37 mouse cellular contexts compared by ENCODE assay signal in genomic region chr1:191960946-191961345, GRCm38 (mm10). TPM values are rescaled to one million over a fixed set of nuclear protein-coding genes. Genes with fewer than 3 reads are reported as not detected.
"Had no signal": no experiment of that assay in that cellular context is flagged by ENCODE, and none has a peak within 500 bp of the region (broad histone marks: within the 10 kb centered on the region; RNA-seq: fewer than 3 reads in every experiment).

No protein-coding gene starts in this region.

- H3K4me1 ChIP-seq: heart, embryonic 12.5 days; hindbrain, embryonic 12.5 days; hindbrain, embryonic 13.5 days; hindbrain, embryonic 15.5 days had no signal

- DNase-seq: heart, postnatal 10 days; heart, postnatal 14 days; heart, postnatal 36 days; heart, postnatal 4 days; kidney, adult 11 months; kidney, adult 18-20 months; kidney, adult 2 months; kidney, adult 8-10 months; kidney, adult 9 months; kidney, postnatal 10 days; kidney, postnatal 14 days; kidney, postnatal 25 days; kidney, postnatal 36 days; kidney, postnatal 4 days; layer of hippocampus, adult 9-11 months; layer of hippocampus, postnatal 36 days had no signal

- H3K27ac ChIP-seq: heart, embryonic 10.5 days; heart, embryonic 13.5 days; heart, embryonic 15.5 days; hindbrain, embryonic 10.5 days; hindbrain, embryonic 12.5 days; hindbrain, embryonic 13.5 days; hindbrain, embryonic 14.5 days; hindbrain, embryonic 15.5 days; hindbrain, postnatal 0 days; intestine, embryonic 15.5 days; kidney, embryonic 15.5 days; kidney, postnatal 0 days; layer of hippocampus, adult 2 months; left cerebral cortex, adult 2 months had no signal

- H3K9ac ChIP-seq: heart, embryonic 12.5 days; heart, embryonic 13.5 days; heart, embryonic 15.5 days; hindbrain, embryonic 12.5 days; hindbrain, embryonic 13.5 days; hindbrain, embryonic 14.5 days; hindbrain, embryonic 15.5 days; intestine, embryonic 15.5 days; kidney, embryonic 15.5 days had no signal

- H3K4me2 ChIP-seq: heart, embryonic 11.5 days; heart, embryonic 12.5 days; heart, embryonic 13.5 days; heart, embryonic 15.5 days; hindbrain, embryonic 12.5 days; hindbrain, embryonic 13.5 days; hindbrain, embryonic 14.5 days; hindbrain, embryonic 15.5 days; intestine, embryonic 15.5 days; kidney, embryonic 15.5 days had no signal

- ATAC-seq: hindbrain, embryonic 16.5 days; hindbrain, postnatal 0 days; inflammation-experienced regulatory T-cells, adult 6 months; intestine, embryonic 15.5 days; intestine, embryonic 16.5 days; intestine, postnatal 0 days had no signal

- H3K9me3 ChIP-seq: heart, embryonic 10.5 days; heart, embryonic 12.5 days; heart, embryonic 13.5 days; heart, embryonic 15.5 days; hindbrain, embryonic 10.5 days; hindbrain, embryonic 12.5 days; hindbrain, embryonic 13.5 days; hindbrain, embryonic 15.5 days; intestine, embryonic 15.5 days; kidney, embryonic 15.5 days had no signal

- H3K27me3 ChIP-seq: heart, embryonic 12.5 days; heart, embryonic 13.5 days; heart, embryonic 15.5 days; hindbrain, embryonic 12.5 days; hindbrain, embryonic 13.5 days; hindbrain, embryonic 15.5 days; intestine, embryonic 15.5 days; kidney, embryonic 15.5 days had no signal

- H3K4me3 ChIP-seq: heart, embryonic 10.5 days; heart, embryonic 12.5 days; heart, embryonic 13.5 days; heart, embryonic 15.5 days; hindbrain, embryonic 10.5 days; hindbrain, embryonic 12.5 days; hindbrain, embryonic 13.5 days; hindbrain, embryonic 15.5 days; intestine, embryonic 15.5 days; kidney, embryonic 15.5 days; layer of hippocampus, adult 2 months; left cerebral cortex, adult 2 months had no signal

- H3K36me3 ChIP-seq: heart, embryonic 10.5 days; heart, embryonic 12.5 days; heart, embryonic 13.5 days; heart, embryonic 15.5 days; hindbrain, embryonic 10.5 days; hindbrain, embryonic 12.5 days; hindbrain, embryonic 13.5 days; hindbrain, embryonic 15.5 days; intestine, embryonic 15.5 days; kidney, embryonic 15.5 days had no signal

RNA-seq across cellular contexts. Expression of gene Rd3, which starts 16.2 kb away (rescaled TPM):
- total RNA-seq: hematopoietic stem cell, adult 5-6 weeks had no signal
